Mouse (Mus musculus) hindbrain, embryonic 16.5 days (tissue): ENCODE data around the gene Defa23. TPM values are rescaled to one million over a fixed set of nuclear protein-coding genes. Genes with fewer than 3 reads are reported as not detected.

ENCODE experiments used
- polyA plus RNA-seq: library from polyadenylated mRNA; unstranded; fragments of >200 nt; fragmentation: Nextera tagmentation; extraction: Ambion mirVana; gene quantifications from 2 replicates; pipeline ENCODE4 v1.2.1, GENCODE M21; 2015

Gene Defa23
- polyA plus RNA-seq, 1 experiment from 2014 or later = not detected

Other genes with a start within 250 kb of the Defa23 start
- not detected in 2 replicates for gene Defb33, start 162.4 kb upstream of the Defa23 start, polyA plus RNA-seq
- not detected in 2 replicates for gene Gm15056, start 152.4 kb upstream of the Defa23 start, polyA plus RNA-seq
- gene Gm6040, start 133.0 kb upstream of the Defa23 start, polyA plus RNA-seq = not detected in 2 replicates
- gene AY761185, start 110.3 kb upstream of the Defa23 start, polyA plus RNA-seq = not detected in 2 replicates
- gene Defa21, start 29.5 kb upstream of the Defa23 start, polyA plus RNA-seq = not detected in 2 replicates
- not detected in 2 replicates for gene Defa35, start 10.0 kb downstream of the Defa23 start, polyA plus RNA-seq
- not detected in 2 replicates for gene Defa25, start 29.4 kb downstream of the Defa23 start, polyA plus RNA-seq
- gene Gm14851, start 41.0 kb downstream of the Defa23 start, polyA plus RNA-seq = not detected in 2 replicates
- not detected in 2 replicates for gene Defa30, start 79.6 kb downstream of the Defa23 start, polyA plus RNA-seq
- not detected in 2 replicates for gene Defa22, start 107.2 kb downstream of the Defa23 start, polyA plus RNA-seq
- not detected in 2 replicates for gene Defa31, start 136.6 kb downstream of the Defa23 start, polyA plus RNA-seq
- gene Gm15293, start 146.5 kb downstream of the Defa23 start, polyA plus RNA-seq = not detected in 2 replicates
- not detected in 2 replicates for gene Gm15292, start 194.7 kb downstream of the Defa23 start, polyA plus RNA-seq